Mouse (Mus musculus) CD8-positive naive resting alpha-beta T cell, adult 2 months (primary cell): ENCODE measurements at regions not wholly inside any gene's neighbourhood (a gene's known extent, or its start where the extent isn't known, plus 50 kb on each side); places are given as distances from the start of the nearest gene placed in this dataset.

Experiments used
- DNase-seq, 2 experiments: peaks; one replicate each; pipeline ENCODE4 v3.0.0; 2022; ENCODE audit warnings: low read depth in 2 of 2, low spot score in 2 of 2

DNA sequence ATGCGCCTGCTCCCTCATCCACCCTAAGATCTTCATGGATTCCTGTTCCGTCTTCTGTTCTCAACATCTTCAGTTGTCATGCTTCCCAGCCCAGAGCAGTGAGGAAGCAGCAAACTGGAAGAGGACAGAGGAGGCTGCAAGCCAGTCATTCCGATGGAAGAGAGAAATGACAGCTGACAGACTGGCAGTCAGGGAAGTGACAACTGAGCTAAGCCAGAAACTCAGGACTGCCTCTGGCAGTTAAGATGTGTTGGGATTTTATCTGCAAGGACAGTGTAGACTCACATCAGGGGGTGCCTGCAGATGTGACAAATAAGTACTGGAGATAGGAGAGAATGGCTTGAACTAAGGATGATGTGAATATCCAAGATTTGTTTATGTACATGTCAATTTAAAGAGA lies 106.1 kb upstream of the Fam92a start:
- no peak for DNase-seq

DNA sequence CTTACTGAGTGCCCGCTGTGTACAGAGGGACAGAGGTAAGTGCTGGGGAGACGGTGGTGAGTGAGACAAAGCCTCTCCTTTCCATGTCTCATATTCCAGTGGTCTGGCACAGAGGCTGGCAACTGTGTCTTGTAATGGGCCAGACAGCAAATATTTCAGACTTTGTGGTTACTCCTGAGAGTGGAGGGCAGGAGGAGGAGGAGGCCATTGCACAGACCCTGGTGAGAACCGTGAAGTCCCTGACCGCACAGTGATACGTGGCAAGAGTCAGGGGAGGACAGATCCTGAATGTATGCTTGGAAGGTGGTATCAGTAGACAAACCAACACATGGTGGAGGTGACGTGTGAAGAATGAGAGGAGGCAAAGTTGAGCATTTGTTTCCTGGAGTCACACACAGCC lies 101.6 kb upstream of the Fam92a start:
- no peak for DNase-seq

DNA sequence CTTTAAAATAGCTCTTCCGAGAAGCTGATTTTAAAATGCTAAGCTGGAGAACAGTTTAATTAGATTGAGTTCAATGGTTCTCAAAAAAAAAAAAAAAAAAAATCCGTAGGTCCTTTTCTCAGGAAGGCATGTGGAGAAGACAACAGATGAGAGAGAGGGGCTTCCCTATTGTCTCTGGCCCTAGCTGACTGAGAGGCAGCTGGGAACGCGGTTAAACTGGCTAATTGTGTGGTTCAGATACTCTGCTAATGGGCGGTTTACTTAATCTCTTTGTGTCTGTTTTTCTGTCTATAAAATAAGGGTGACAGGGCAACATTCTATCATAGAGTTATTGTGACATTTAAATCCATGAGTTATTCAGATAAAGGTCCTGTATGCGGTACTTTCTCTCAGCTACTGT lies 101.1 kb upstream of the Fam92a start:
- DNase-seq = no peak

DNA sequence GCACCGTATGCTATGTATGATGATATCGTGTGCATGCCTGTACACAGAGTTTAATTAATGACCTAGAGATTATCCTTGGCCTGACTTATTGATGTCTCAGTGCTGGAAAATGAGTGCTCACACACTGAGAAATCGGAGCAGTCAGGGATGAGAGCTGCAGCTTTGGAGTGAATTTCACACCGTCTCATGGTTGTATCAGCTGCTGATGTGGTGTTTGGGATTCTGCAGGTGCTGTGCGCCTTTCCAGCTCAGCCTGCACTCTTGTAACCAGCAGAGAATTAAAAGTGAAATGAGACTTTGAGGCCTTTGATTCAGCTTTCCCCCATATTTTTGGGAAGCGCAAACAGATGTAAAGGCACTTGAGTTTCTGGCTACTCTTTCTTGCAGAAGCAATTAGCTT lies 100.6 kb upstream of the Fam92a start:
- DNase-seq = no peak

DNA sequence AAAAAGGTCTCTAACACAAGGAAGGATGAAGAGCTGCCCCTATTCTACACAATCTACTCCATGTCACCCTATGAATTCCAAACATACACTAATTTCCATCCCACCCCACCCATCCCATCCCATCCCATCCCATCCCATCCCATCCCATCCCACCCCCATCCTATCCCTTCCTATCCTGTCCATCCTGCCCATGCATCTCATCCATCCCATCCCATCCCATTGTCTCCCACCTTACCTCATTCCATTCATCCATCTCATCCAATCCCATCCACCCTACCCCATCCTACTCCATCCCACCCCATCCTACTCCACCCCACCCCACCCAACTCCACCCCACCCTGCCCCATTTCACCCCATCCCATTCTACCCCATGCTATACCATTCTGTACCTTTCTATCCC lies 91.9 kb upstream of the Fam92a start:
- no peak for DNase-seq

DNA sequence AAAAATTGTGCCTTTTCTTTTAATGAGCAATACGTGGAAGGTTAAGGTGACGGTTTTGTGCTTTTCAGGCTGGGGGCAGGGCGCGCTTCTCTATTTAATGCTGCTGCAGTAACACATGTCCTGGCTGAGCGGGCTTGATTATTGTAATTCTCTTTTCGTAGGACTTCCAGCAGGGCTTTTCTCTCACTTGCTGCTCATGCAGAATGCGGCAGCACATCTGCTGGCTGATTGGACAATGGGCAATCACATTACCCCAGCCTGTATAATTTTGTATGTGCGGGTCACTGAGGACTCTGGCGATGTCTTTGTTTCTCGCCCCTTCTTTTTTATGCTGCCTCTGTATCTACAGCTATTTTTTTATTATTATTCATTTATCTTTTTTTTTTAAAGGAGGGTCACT lies 91.4 kb upstream of the Fam92a start:
- no peak for DNase-seq

DNA sequence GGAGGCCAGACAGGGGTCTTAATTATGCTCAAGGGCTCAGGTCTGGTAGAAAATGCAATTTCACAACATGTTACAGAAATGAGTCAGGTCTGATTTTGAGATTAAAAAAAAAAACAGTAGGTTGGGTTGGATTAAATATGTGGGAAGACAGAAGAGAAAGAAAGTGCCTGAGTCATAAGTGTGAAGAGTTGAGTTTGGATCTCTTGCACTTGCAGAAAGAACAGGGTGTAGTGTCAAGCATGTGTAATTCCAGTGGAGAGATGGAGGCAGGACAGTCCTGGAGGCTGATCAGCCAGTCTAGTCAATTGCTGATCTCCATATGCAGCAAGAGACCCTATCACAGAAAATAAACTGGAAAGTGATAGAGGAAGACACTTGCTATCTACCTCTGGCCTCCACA lies 76.2 kb upstream of the Fam92a start:
- no peak for DNase-seq

DNA sequence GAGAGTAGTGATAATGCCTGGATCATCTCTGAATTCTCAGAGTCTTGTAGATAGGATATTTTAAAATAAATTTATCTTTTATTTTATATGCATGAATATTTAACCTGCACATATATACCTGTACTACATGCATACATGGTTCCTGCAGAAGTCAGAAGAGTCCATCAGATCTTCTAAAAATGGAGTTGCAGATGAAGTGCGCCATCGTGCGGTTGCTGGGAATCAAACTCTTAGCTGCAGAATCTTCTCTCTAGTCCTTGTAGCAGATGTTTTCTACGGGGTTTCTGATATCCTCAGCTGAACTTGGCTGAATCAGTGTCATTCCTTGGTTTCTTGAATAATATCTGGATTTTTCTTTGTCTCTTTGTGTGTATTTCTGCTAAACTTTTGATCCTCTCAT lies 74.8 kb upstream of the Fam92a start:
- no peak for DNase-seq

DNA sequence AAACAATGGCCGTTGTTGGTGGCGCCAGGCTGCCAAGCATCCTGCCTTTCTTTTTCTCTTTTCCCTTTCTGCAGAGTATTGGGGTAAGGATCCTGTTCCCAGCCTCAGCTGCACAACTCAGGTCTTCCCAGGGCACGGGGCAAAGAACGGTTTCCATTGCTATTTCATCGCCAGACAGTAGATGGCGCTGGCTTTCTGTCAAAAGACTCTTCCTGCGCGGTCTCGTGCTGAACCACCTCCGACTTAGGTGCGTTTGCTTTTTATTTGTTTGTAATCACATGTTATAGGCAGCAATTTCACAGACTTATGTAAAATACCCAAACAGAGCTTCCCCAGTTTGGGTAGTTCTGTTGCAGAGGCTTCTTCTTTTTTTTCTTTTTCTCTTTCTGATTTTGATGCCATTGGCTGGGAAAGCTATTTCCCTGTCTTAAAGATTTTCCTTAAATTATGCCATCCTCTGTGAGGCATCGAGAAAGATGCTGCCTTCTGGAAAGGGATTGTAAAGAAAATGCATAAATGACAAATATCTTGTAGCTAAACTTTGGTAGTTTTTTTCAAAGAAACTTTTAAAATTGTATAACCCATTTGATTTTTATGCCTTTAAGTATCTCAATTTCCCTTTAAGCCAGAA lies 69.2 kb upstream of the Fam92a start:
- peak; percentile 3 to 15 for DNase-seq

DNA sequence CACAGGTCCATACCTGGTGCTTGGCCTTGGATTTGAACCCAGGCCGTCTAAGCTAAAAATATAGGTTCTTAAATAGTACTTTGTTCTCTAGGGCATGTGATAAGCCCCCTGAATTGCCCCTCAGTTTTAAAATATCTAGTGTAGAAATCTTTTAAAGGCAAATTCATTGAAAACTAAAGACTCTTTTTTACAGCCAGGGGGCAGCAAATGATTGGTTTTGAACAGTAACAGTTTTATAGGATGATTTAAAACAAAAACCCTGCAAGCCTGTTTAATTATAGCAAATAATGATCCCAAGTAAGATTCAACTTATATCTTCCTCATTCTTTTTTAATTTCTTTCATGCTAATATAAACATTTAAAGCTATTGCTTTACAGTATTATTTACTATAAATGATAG lies 58.9 kb upstream of the Fam92a start:
- no peak for DNase-seq
